Mouse (Mus musculus): ENCODE measurements at regions not wholly inside any gene's neighbourhood (a gene's known extent, or its start where the extent isn't known, plus 50 kb on each side); places are given as distances from the start of the nearest gene placed in this dataset.
A peak's percentile ranks its signal among the peaks of the same experiment; 100 is the strongest.
"Not testable (repeated sequence)": the region's sequence is repeated elsewhere in the genome, so short reads cannot be mapped to it uniquely, and the experiment has no call there.

- not testable (repeated sequence) for H3K36me3 ChIP-seq (ENCODE audit: insufficient read depth, low read length); H3K27me3 ChIP-seq (ENCODE audit: insufficient read depth, low read length); H3K4me1 ChIP-seq (replicated peaks; ENCODE audit: low read depth, low read length); H3K9me3 ChIP-seq (ENCODE audit: low read length)
- peak overlapping the region; percentile 74; the same call in 1 of the 2 replicates for H3K4me3 ChIP-seq (replicated peaks; ENCODE audit: low read length)
These were observed 464.4 kb upstream of the Gm21863 start for GRCm38 (mm10) chr12:19489883-19490282.
